Mouse (Mus musculus): ENCODE measurements at regions not wholly inside any gene's neighbourhood (a gene's known extent, or its start where the extent isn't known, plus 50 kb on each side); places are given as distances from the start of the nearest gene placed in this dataset.

DNA sequence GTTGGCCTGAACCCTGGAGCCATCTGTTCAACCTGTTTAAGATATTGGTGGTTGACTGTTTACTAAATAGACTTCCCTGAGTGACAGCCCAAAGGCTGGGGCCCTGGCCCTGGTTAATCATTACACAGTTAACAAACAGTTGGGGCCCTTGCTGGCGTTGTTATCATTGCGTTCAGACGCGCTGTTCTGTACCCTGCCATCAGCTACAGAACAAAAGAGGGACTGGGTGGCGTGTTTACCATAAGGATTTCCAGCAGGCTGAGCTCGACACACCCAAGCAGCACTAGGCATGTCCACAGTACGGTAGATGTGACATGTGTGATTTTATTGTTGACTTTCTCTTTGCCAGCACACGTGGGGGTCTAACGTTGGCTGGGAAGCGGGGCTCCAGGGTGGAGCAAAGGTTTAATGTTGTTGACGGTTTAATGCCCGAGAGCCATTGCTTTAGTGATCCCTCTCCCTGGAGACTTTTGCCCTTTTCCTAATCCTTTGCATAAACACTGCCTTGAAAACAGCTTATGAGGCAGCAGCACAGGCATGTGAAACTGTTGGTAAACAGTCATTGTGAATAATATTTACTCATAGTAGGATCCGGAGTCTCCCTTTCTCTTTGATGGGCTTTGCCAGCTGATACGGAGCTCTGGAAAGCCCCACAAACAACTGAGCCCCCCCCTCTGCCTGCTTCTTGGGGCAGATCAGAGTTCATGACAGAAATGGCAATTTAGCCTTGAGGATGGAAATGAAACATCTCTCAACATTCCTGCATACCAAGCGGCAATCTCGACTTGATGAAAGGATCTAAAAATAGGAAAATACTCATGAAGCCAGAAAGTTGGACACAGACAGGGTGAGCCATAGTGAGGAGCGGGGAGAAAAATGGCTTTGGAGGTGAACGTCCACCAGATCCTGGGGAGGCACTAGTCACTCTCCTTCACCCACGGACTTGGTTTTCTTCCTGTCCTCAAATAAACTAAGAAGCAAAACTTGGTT, 197.1 kb upstream of the Kit start:
- H3K9me3 ChIP-seq (ENCODE audit: low read length): no peaks in the 10 kb centered on the region
- no peaks in the 10 kb centered on the region for H3K36me3 ChIP-seq (replicated peaks; ENCODE audit: insufficient read depth, low read length)
- H3K4me1 ChIP-seq (ENCODE audit: insufficient read depth): peaks cover 30% of the 10 kb centered on the region
- TF ChIP-seq EP300 (IDR thresholded peaks at IDR 0.05; ENCODE audit: low read depth) (peak; percentile 94), CTCF (IDR thresholded peaks at IDR 0.05; ENCODE audit: low read depth) (no peak)
- 0 out of 2 replicates have a peak overlapping the region, but pooled peaks have one; percentile 22 for H3K9ac ChIP-seq (replicated peaks)
- 35% methylated on average over 19 of the region's 19 CpGs for WGBS (ENCODE audit: insufficient replicate concordance)
- H3K4me3 ChIP-seq (ENCODE audit: low read depth, low read length): peak overlapping the region; percentile 6; the same call in 1 of the 2 replicates
- no peaks in the 10 kb centered on the region for H3K27me3 ChIP-seq (ENCODE audit: insufficient read depth, low read length)
- peak overlapping the region; percentile 88 for H3K27ac ChIP-seq (ENCODE audit: low read depth)
- DNase-seq (peak; percentile 68), ATAC-seq (peak; percentile 96)
- H3K4me2 ChIP-seq (ENCODE audit: low read depth, low read length): peak overlapping the region; percentile 44

GRCm38 (mm10) chr5:75378655-75379054, 196.1 kb upstream of the Kit start:
- no peak for ATAC-seq

DNA sequence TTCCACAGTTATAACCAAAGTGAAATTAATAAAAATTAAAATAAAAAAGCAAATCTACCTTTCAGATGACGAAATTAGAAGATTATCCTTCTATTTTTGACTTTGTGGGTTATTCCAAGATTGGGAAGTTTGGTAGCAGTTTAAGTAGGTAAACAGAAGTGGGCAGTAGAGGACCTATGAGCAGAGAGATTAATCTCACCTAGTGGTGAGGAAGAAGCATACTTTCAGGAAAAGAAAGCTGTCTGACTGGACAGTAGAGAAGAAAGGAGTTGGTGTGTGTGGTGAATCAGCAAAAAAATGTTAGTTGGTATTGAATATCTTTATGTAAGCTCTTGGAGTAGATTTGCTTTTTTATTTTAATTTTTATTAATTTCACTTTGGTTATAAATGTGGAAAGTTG, 194.4 kb upstream of the Kit start:
- TF ChIP-seq EP300 (IDR thresholded peaks at IDR 0.05; ENCODE audit: low read depth) (no peak), CTCF (IDR thresholded peaks at IDR 0.05; ENCODE audit: low read depth) (peak; percentile 61)
- Histone ChIP-seq H3K9ac (replicated peaks) (no peak overlapping the region), H3K4me1 (ENCODE audit: insufficient read depth) (peaks cover 30% of the 10 kb centered on the region), H3K27me3 (ENCODE audit: insufficient read depth, low read length) (no peaks in the 10 kb centered on the region), H3K4me2 (ENCODE audit: low read depth, low read length) (no peak overlapping the region), H3K4me3 (ENCODE audit: low read depth, low read length) (no peak overlapping the region), H3K36me3 (replicated peaks; ENCODE audit: insufficient read depth, low read length) (no peaks in the 10 kb centered on the region), H3K9me3 (ENCODE audit: low read length) (no peaks in the 10 kb centered on the region), H3K27ac (ENCODE audit: low read depth) (no peak overlapping the region)
- ATAC-seq (no peak), DNase-seq (no peak)
- 51% methylated on average over 1 of the region's 1 CpGs for WGBS (ENCODE audit: insufficient replicate concordance)

More at GRCm38 (mm10) chr5:75378655-75379054, 196.1 kb upstream of the Kit start:
- DNase-seq: no peak
- TF ChIP-seq EP300 (IDR thresholded peaks at IDR 0.05; ENCODE audit: low read depth): no peak
- no peak for TF ChIP-seq CTCF (IDR thresholded peaks at IDR 0.05; ENCODE audit: low read depth)
- 26% methylated on average over 2 of the region's 2 CpGs for WGBS (ENCODE audit: insufficient replicate concordance)
- Histone ChIP-seq H3K4me2 (ENCODE audit: low read depth, low read length) (no peak overlapping the region), H3K27ac (ENCODE audit: low read depth) (peak overlapping the region; percentile 88), H3K27me3 (ENCODE audit: insufficient read depth, low read length) (no peaks in the 10 kb centered on the region), H3K9ac (replicated peaks) (no peak overlapping the region), H3K4me3 (ENCODE audit: low read depth, low read length) (no peak overlapping the region), H3K36me3 (replicated peaks; ENCODE audit: insufficient read depth, low read length) (no peaks in the 10 kb centered on the region), H3K9me3 (ENCODE audit: low read length) (no peaks in the 10 kb centered on the region), H3K4me1 (ENCODE audit: insufficient read depth) (peaks cover 30% of the 10 kb centered on the region)

DNA sequence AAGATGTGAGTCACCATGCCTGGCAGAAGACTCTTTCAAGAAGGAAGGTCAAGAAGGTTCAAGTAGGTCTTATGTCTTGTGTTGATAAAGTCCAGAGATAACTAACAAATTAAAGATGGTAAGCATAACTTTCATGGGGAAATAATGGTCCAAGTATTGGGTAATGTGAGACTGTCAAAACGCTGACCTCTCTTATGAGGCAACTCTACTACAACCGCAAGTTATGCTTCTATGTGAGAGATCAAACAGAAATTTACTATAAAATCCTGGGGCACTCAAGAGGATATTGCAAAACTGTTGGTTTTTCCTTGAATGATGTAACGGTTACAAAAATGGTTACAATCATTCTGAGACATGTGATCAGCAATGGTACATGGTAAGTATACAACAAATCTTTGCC, 192.6 kb upstream of the Kit start:
- peaks cover 20% of the 10 kb centered on the region for H3K4me1 ChIP-seq (ENCODE audit: insufficient read depth)
- DNase-seq: no peak
- no peak overlapping the region for H3K9ac ChIP-seq (replicated peaks)
- H3K9me3 ChIP-seq (ENCODE audit: low read length): no peaks in the 10 kb centered on the region
- H3K36me3 ChIP-seq (replicated peaks; ENCODE audit: insufficient read depth, low read length): no peaks in the 10 kb centered on the region
- no peak for ATAC-seq
- H3K4me2 ChIP-seq (ENCODE audit: low read depth, low read length): no peak overlapping the region
- H3K4me3 ChIP-seq (ENCODE audit: low read depth, low read length): no peak overlapping the region
- no peaks in the 10 kb centered on the region for H3K27me3 ChIP-seq (ENCODE audit: insufficient read depth, low read length)
- WGBS (ENCODE audit: insufficient replicate concordance): 58% methylated on average over 3 of the region's 3 CpGs
- H3K27ac ChIP-seq (ENCODE audit: low read depth): no peak overlapping the region
- no peak for TF ChIP-seq CTCF (IDR thresholded peaks at IDR 0.05; ENCODE audit: low read depth)
- peak; percentile 38; the same call in 1 of the 2 replicates for TF ChIP-seq EP300 (IDR thresholded peaks at IDR 0.05; ENCODE audit: low read depth)

- no peak for TF ChIP-seq CTCF (IDR thresholded peaks at IDR 0.05; ENCODE audit: low read depth)
- no peak for TF ChIP-seq EP300 (IDR thresholded peaks at IDR 0.05; ENCODE audit: low read depth)
- H3K27me3 ChIP-seq (ENCODE audit: insufficient read depth, low read length): no peaks in the 10 kb centered on the region
- H3K36me3 ChIP-seq (replicated peaks; ENCODE audit: insufficient read depth, low read length): no peaks in the 10 kb centered on the region
- H3K27ac ChIP-seq (ENCODE audit: low read depth): no peak overlapping the region
- H3K9ac ChIP-seq (replicated peaks): peak overlapping the region; percentile 26
- peak overlapping the region; percentile 56 for H3K4me2 ChIP-seq (ENCODE audit: low read depth, low read length)
- no peak overlapping the region for H3K4me3 ChIP-seq (ENCODE audit: low read depth, low read length)
- H3K4me1 ChIP-seq (ENCODE audit: insufficient read depth): 0 out of 2 replicates have a peak, but pooled peaks cover 3% of the 10 kb centered on the region
- peak; percentile 16 for DNase-seq
- ATAC-seq: peak; percentile 21; the same call in 1 of the 2 replicates
- 42% methylated on average over 13 of the region's 13 CpGs for WGBS (ENCODE audit: insufficient replicate concordance)
- H3K9me3 ChIP-seq (ENCODE audit: low read length): no peaks in the 10 kb centered on the region
Measured at GRCm38 (mm10) chr5:75387886-75388454, 186.7 kb upstream of the Kit start.

GRCm38 (mm10) chr5:75388699-75389260, 185.9 kb upstream of the Kit start:
- WGBS (ENCODE audit: insufficient replicate concordance): 82% methylated on average over 7 of the region's 7 CpGs
- 0 out of 2 replicates have a peak, but pooled peaks cover 3% of the 10 kb centered on the region for H3K4me1 ChIP-seq (ENCODE audit: insufficient read depth)
- no peaks in the 10 kb centered on the region for H3K36me3 ChIP-seq (replicated peaks; ENCODE audit: insufficient read depth, low read length)
- ATAC-seq: 0 out of 2 replicates have a peak, but pooled peaks have one; percentile 7
- H3K4me3 ChIP-seq (ENCODE audit: low read depth, low read length): no peak overlapping the region
- DNase-seq: no peak
- H3K9ac ChIP-seq (replicated peaks): no peak overlapping the region
- H3K27me3 ChIP-seq (ENCODE audit: insufficient read depth, low read length): no peaks in the 10 kb centered on the region
- H3K27ac ChIP-seq (ENCODE audit: low read depth): no peak overlapping the region
- no peak for TF ChIP-seq CTCF (IDR thresholded peaks at IDR 0.05; ENCODE audit: low read depth)
- no peak for TF ChIP-seq EP300 (IDR thresholded peaks at IDR 0.05; ENCODE audit: low read depth)
- H3K9me3 ChIP-seq (ENCODE audit: low read length): no peaks in the 10 kb centered on the region
- 0 out of 2 replicates have a peak overlapping the region, but pooled peaks have one; percentile 56 for H3K4me2 ChIP-seq (ENCODE audit: low read depth, low read length)

All from liver, postnatal 0 days (tissue).